Mouse (Mus musculus): ENCODE measurements at regions not wholly inside any gene's neighbourhood (a gene's known extent, or its start where the extent isn't known, plus 50 kb on each side); places are given as distances from the start of the nearest gene placed in this dataset.

DNA sequence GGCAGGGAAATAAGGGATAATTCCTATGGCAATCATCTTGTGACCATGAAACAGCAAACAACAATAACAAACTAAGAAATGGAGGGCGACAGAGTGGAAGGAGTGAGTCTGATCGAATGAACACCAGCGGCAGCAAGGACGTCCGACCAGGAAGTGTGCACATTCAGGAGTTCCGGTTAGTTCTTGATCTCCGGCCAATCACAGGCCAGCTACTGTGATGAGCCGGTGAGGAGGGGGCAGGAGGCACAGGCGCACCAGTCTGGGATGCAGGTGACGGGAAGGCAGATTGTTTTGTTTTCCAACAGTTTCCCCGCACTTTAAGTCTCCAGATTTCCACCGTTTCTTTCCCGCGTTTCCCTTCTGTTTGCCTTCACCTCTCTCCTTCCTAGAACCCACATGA is 50.3 kb upstream of the Hunk start:
- no peak for ATAC-seq (replicated peaks; ENCODE audit: low FRiP score, low TSS enrichment, poor library complexity, severe bottlenecking)

DNA sequence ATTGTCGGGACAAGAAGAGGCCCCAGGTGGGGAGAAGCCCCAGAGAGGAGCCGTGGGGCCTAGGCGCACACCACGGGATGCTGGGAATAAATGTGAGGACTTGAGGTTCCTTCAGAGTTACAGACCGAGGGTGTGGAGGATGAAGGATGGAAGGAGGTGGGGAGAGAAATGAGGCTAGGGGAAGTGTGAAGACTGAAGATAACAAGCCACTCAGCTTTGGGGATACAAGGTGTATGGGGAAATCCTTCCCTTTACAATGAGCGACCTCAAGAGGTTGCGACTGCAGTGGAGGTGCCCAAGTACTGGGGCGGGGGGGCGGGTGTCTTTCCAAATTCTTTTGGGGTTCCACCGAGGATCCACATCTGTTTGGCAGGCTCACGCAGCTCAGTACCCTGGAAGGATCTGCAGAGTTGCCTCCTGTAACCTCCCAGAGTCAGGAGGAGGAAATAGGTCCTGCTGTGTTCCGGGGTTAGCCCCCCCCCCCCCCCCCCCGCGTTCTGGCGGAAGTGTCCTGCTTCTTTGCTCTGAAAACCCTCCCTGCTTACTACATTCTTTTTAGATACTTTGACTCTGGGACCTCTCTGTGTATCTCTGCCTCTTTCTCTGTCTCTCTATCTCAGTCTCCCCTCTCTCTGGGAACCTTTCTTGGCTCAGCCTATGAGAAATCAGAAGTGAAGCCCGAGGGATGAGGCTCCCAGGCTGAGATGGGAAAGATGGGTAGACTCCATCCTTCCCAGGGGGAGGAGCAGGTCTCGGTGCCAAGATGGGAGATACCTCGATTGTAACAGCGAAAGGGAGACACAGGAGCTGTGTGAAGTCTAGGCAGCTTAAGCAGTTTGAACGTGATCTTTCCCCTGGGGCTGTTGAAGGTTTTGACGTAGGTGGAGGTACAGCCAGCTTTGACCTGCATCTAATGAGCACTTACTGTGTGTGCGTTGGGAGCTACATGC is 49.8 kb upstream of the Scaf4 start:
- ATAC-seq (replicated peaks; ENCODE audit: low FRiP score, low TSS enrichment, poor library complexity, severe bottlenecking), result peak; percentile 17; the same call in 1 of the 2 replicates

Data from megakaryocyte-erythroid progenitor cell, adult 5-6 weeks (primary cell).